Mouse (Mus musculus) bone marrow, adult 2 months (tissue): ENCODE results near the gene Spin4. TPM values are rescaled to one million over a fixed set of nuclear protein-coding genes. Genes with fewer than 3 reads are reported as not detected.
A peak's percentile ranks its signal among the peaks of the same experiment; 100 is the strongest.

Experiments used
- H3K27ac ChIP-seq: fragments of 200-500 bp; 2 replicates; pipeline ENCODE4 v1.5.1; 2012; ENCODE audit warnings: low read depth, mild to moderate bottlenecking, control low read depth, inconsistent platforms, low read length; ENCODE audit not compliant: control insufficient read depth, poor library complexity, insufficient read depth
- H3K4me1 ChIP-seq: fragments of 200-500 bp; 2 replicates; pipeline ENCODE4 v1.6.1; 2011; ENCODE audit warnings: low read length; ENCODE audit not compliant: control insufficient read depth, insufficient read depth
- H3K4me3 ChIP-seq: fragments of 200-500 bp; replicated peaks from 2 replicates; pipeline ENCODE3; 2011; ENCODE audit warnings: mild to moderate bottlenecking, low read depth, low read length, control low read depth; ENCODE audit not compliant: control insufficient read depth
- CTCF ChIP-seq: fragments of 200-500 bp; IDR thresholded peaks from 2 replicates; pipeline ENCODE4 v1.5.1; 2011; ENCODE audit warnings: low read length, control low read depth; ENCODE audit not compliant: control insufficient read depth, insufficient read depth
- POLR2A ChIP-seq: fragments of 200-500 bp; IDR thresholded peaks from 2 replicates; pipeline ENCODE4 v1.6.1; 2011; ENCODE audit warnings: low read depth, mild to moderate bottlenecking, control low read depth, low read length, borderline replicate concordance; ENCODE audit not compliant: control insufficient read depth
- WGBS: fragments of 180-500 bp; shearing (Covaris S2); methylation state at CpG from one replicate; pipeline ENCODE4 v1.1.7; 2018; 5-methylcytosine and 5-hydroxymethylcytosine counted together
- polyA plus RNA-seq: library from polyadenylated mRNA; stranded (reverse); fragments of >200 nt; gene quantifications from 2 replicates; pipeline ENCODE4 v1.2.4, GENCODE M21; 2011; ENCODE audit warnings: low replicate concordance; ENCODE audit not compliant: missing spikeins, insufficient read depth, insufficient read length

Gene Spin4
- polyA plus RNA-seq, result not detected in 2 replicates

- 11% methylated on average over 30 of the region's 30 CpGs for WGBS
- Histone ChIP-seq H3K4me3 (peak within 1 kb of the TSS; percentile 66), H3K4me1 (no peaks in the 10 kb centered on the region; the same call in 1 of the 2 replicates), H3K27ac (no peak within 1 kb of the TSS; the same call in 1 of the 2 replicates)
- TF ChIP-seq POLR2A (peak; percentile 41; the same call in 1 of the 2 replicates), CTCF (no peak)
These were observed at the start of gene Spin4 for GRCm38 (mm10) chrX:95026361-95026892. TSS of gene Spin4 (minus strand) at chrX:95026682.

DNA sequence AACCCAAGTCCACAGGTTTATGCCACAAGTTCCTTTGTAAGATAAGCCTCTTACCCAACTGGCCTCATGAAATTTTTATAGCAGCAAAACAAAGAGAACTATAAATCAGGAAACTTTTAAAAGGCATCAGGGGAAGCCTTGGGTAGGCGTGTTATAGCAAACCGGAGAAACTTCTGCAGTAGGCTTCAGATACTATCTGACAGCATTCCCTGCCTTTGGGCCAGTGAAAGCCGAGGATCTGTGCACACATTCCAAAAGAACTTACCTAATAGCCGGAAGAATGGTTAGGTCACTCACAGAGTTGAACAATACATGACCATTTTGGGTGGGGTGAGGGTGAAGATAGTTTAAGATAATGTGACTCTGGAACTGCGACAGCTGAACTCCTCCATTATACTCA lies 1.4 kb upstream of the Spin4 start:
- no peaks in the 10 kb centered on the region; the same call in 1 of the 2 replicates for H3K4me1 ChIP-seq
- TF ChIP-seq CTCF (no peak), POLR2A (no peak)
- no peak overlapping the region for H3K27ac ChIP-seq
- no peak overlapping the region for H3K4me3 ChIP-seq
- WGBS, result 81% methylated on average over 5 of the region's 5 CpGs

DNA sequence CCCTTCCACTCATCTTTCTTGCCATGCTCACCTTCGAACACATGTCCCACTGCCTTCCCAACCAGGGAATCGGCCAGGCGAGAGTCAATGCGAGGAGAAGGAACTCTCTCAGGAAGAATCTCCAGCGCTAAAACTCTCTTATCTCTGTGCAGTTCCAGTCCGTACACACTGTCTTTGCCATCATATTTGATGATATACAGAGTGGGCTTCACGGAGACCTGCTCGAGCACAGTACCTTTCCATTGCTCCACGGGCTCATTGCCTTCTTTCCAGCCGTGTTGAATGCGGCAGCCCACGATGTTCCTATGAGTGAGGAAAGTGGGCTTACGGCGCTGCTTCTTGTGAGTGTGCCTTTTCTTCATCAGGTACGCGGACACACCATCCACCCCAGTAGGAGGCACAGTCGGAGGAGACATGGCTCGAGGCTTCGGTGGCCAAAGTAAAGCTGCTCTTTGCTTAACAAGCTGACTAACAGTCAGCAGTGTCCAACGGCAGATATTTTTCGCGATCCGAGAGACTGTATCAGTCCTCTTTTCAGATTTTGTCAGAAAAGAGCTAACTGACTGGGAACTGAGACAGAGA lies 612 bp downstream of the Spin4 start:
- no peaks in the 10 kb centered on the region; the same call in 1 of the 2 replicates for H3K4me1 ChIP-seq
- H3K4me3 ChIP-seq, result peak overlapping the region; percentile 26
- WGBS, result 16% methylated on average over 23 of the region's 23 CpGs
- H3K27ac ChIP-seq, result no peak overlapping the region
- no peak for TF ChIP-seq CTCF
- no peak for TF ChIP-seq POLR2A

DNA sequence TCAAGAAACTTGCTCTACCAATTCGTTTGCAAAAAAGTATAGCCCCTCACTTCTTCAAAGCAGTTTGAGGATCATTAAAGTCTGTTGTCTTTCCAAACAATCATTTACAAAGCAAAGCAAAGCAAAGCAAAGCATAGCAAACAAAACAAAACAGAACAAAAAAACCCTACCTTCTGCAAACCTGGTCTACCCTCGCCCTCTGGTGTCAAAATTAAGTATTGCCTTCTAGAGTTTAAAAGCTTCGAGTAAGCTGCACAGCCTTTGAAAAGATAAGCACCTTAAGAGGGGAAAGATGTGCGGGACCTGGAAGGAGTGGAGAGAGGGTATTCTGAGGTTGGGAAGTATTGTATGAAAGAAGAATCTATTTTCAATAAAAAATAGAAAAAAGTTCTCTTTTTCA lies 14.4 kb downstream of the Spin4 start:
- no peak for TF ChIP-seq CTCF
- TF ChIP-seq POLR2A, result no peak
- no peaks in the 10 kb centered on the region for H3K4me1 ChIP-seq
- WGBS, result 14% methylated on average over 4 of the region's 4 CpGs
- H3K4me3 ChIP-seq, result no peak overlapping the region
- H3K27ac ChIP-seq, result no peak overlapping the region

- TF ChIP-seq CTCF (no peak), POLR2A (no peak)
- H3K4me3 ChIP-seq, result no peak overlapping the region
- 89% methylated on average over 11 of the region's 11 CpGs for whole genome bisulfite sequencing
- no peaks in the 10 kb centered on the region for H3K4me1 ChIP-seq
- H3K27ac ChIP-seq, result no peak overlapping the region
These were observed 27.6 kb downstream of the Spin4 start for GRCm38 (mm10) chrX:94998845-94999244.

DNA sequence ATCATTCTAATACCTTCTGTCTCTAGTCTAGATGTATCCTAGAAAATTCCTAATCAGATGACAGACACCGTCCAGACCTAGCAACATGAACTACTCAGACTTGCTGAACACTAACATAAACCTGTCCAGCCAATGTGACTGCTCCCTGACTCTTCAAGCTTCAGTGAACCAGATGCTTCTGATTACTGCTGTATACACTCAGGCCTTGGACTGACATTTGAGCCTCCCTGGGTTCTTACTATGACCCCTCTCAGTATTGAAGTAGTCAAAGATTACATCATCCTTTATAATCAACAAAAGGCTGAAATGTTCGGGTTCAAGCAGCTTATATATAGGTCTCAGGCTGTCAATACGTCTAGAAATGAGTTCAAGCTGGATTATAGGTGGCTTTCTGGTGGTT lies 32.4 kb downstream of the Spin4 start:
- 76% methylated on average over 3 of the region's 3 CpGs for WGBS
- no peak overlapping the region for H3K4me3 ChIP-seq
- H3K27ac ChIP-seq, result no peak overlapping the region
- no peaks in the 10 kb centered on the region for H3K4me1 ChIP-seq
- TF ChIP-seq POLR2A (no peak), CTCF (no peak)

DNA sequence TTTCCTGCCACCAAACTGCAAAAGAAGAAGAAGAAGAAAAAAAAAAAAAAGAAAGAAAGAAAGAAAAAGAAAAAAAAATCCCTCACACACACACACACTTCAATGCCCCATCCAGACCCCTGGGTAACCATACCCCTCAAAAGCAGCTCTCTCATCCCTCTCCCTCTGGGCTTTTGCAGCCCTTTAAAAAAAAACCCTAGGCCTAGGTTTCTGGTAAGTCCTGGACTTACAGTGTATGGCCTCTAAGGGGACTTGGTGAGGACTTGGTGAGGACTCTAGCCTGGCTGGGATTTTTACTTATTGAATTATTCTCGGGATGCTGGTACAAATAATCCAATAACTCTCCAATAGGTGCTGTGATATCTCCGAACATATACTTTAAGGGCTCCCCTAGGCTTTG lies 35.6 kb downstream of the Spin4 start:
- no peak for TF ChIP-seq POLR2A
- TF ChIP-seq CTCF, result no peak
- WGBS, result 77% methylated on average over 2 of the region's 2 CpGs
- Histone ChIP-seq H3K4me3 (no peak overlapping the region), H3K4me1 (no peaks in the 10 kb centered on the region), H3K27ac (no peak overlapping the region)

GRCm38 (mm10) chrX:94990080-94990825 lies 36.2 kb downstream of the Spin4 start:
- no peak overlapping the region for H3K27ac ChIP-seq
- WGBS, result 27% methylated on average over 29 of the region's 29 CpGs
- no peaks in the 10 kb centered on the region for H3K4me1 ChIP-seq
- TF ChIP-seq POLR2A (no peak), CTCF (no peak)
- H3K4me3 ChIP-seq, result peak overlapping the region; percentile 16

Other genes with a start within 250 kb of the Spin4 start
- 8.8 TPM in 1 of 2 replicates, not detected in the other for gene Arhgef9, start 170.2 kb upstream of the Spin4 start, polyA plus RNA-seq